Mouse (Mus musculus): ENCODE results near the gene March6.

Gene March6

DNA sequence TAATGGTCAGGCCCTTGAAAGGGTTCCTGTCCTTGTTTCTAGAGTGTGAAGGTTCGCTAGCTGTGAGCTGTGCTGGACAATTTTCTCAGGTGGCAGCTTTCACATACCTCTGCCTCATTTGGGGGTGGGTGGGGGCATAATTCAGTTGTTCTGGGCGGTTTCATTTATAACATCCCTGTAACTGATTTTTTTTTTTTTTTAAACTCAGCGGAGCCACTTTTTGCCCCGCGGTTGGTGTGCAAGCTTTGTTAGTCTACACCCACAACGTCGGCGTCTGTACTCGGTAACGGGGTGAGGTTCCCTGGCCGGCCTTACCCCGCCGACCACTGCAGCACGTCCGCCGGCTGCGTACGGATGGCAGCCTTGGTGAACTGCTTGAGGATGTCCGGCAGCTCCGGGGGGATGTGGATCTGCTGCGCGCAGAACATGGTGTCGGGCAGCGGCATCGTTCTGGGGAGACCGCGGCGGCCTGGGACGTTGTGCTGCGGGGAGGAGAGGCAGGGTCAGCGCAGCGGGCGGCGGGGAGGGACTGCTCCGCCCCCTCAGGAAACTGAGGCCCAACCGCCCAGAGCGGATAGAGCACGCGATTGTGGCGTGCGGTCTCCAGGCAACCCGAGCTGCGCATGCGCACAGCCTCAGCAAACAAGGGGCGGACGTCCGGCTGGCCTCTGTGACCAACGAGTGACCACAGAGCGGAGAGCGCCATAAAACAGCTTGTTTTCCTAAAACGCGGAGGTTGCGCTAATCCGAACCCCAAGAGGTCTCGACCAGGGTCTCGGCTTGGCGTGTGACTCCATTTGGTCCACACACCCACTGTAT lies 77.5 kb downstream of the March6 start, which contains the start of gene Ropn1l:
Gene Ropn1l, minus strand, starts transcription at position 640 of the 819 bp plus-strand sequence.
- peak; percentile 77 to 83 for DNase-seq (ENCODE audit: low spot score in 2 of 2)

DNA sequence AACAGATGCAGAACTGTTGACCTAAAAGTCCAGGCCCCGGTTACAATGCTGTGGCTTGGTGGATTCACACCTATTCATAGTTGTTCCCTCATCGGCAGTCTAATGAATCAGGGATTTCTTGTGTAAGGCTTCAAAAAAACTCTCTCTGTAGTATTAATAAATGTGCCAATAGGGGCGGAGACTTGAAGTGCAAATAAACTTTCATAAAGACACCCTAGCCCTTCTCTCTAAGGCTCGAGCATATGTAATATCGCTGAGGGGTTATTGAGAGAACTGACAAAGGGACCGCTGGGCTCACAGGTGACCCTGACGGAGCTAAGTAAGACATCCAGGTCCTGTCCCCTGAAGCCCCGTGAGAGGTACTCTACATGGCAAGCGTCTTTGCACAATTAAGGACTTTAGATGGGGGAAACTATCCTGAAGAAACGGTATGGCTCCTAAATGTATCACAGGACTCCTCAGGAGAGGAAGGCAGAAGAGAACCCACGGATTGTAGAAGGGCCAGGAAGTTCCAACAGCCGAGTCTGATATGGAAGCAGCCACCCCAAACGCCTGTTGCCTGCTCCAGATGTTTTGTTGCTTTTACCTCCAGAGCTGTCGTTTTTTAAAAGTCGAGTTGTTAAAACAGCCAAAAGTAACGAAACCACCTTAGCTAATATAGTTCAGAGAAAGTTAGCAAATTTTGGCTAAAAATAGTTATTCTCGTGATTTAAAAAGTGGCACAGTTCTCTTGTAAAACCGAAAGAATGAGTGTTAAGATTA lies 78.3 kb downstream of the March6 start:
- DNase-seq (ENCODE audit: low spot score in 2 of 2), result no peak

DNA sequence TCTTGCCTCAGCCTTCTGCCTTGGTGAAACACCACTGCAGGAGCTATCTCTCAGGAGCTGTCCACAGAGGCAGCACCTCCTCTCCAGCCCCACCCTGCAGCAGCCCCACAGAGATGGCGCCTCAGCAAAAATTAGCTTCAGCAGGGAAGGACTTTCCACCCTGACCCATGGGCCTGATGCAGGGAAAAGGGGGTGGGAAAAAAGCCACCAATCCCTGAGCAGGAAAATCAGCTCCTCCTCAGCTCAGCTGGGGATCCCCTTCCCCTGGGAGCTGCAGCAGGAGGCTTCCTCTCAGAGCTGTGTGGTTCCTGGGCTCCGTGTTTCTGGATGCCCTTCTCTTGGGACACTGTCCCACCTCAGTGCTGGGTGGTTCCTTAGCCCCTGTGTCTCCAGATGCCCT lies 81.1 kb downstream of the March6 start:
- no peak for DNase-seq (ENCODE audit: low spot score in 2 of 2)

- peak in 1 of 2 experiments; percentile 41 for DNase-seq (ENCODE audit: low spot score in 2 of 2)
Observed at GRCm38 (mm10) chr15:31447121-31447520, 83.7 kb downstream of the March6 start.

- no peak for DNase-seq (ENCODE audit: low spot score in 2 of 2)
Observed at GRCm38 (mm10) chr15:31442698-31443097, 88.2 kb downstream of the March6 start.

DNA sequence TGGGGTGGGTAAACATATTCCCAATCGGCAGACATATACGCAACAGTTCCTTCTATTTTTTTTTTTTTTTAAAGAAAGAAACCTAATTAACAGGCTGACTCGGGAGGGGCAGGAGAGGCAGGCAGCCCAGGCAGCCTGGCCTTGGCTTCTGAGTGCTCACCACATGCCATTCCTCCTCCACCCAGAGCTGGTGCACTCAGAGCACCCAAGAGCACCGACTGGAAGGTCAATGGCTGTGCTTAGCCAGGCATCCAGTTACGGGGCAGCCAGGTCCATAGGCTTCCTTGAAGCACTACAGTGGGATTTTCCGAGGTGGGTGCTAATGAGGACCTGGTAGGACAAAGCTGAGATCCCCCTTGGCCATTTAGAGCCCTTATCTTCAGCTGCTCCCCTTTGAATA lies 88.9 kb downstream of the March6 start:
- no peak for DNase-seq (ENCODE audit: low spot score in 2 of 2)

GRCm38 (mm10) chr15:31436811-31437210 lies 94.0 kb downstream of the March6 start:
- no peak for DNase-seq (ENCODE audit: low spot score in 2 of 2)

DNA sequence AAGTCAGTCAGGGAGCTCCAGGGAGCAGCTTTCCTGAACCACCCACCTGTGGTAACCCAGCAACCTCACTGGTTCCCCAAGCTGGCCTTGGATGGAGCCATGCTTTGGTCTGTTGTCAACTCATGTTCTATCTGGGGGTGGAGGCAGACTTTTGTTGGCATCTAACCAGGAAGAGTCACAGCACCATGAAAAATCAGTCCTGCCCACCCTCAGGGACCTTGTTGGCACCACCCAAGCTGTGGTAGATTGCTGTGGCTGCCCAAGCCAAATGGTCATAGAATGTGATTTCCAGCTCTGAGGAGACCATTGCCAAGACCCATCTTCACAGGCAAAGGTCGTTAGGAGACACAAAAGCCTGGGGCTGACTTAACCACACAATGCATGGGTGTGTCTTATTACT lies 94.8 kb downstream of the March6 start:
- no peak for DNase-seq (ENCODE audit: low spot score in 2 of 2)

DNA sequence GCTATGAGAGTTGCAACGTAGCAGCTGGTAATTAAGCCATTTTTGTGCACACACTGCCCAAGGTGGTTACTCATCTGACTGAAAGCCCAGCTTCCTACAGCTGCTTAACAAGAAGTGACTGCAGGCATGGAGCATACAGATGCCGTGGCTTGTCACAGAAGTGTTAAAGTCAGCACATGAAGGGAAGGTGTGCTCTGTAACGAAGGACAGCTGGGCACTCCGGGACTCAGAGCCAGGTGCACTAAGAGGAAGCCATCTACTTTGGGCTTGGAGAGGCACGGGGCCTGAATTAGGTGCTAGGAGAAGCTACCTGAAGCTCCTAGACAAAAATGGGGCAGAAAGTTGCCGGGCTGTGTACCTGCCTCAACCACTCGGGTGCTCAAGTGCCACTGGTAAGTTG lies 97.1 kb downstream of the March6 start:
- DNase-seq (ENCODE audit: low spot score in 2 of 2), result no peak

GRCm38 (mm10) chr15:31431847-31432246 lies 99.0 kb downstream of the March6 start:
- no peak for DNase-seq (ENCODE audit: low spot score in 2 of 2)

DNA sequence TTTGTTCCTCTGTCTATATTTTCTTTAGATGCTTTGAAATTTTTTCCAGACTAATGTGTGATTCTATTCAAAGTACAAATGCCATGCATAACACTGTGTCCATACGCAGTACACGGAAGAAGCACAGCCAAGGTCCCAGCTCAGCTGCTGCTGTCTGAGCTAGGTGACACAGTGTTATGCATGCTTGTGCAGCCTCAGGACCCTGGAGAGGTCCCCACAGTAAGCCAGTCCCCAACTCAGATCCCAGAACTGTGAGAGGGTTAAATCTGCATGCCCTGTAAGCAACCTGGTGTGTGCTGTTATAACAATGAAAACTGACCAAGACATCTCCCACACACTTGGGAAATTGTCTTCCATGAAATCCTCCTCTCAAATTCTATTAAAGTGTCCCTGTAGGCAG lies 100.8 kb downstream of the March6 start:
- no peak for DNase-seq (ENCODE audit: low spot score in 2 of 2)

DNA sequence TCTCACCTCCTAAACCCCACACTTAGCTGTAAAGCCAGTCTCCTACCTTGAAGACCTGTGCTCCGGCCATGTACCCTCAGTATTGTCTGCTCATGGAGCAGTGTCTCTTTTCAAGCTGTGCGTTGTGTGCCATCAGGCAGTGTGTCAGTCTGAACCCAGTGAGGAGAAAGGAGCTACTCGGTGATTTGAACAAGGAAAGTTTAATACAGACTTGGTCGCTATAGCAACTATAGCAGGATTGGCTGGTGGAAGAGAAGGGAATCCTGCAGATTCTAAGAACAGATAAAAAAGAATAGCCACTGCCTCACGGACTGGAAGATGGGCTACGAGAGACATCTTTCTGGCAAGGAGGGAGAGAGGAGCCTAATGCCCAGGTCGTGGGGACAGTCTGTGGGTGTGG lies 101.4 kb downstream of the March6 start:
- no peak for DNase-seq (ENCODE audit: low spot score in 2 of 2)

DNA sequence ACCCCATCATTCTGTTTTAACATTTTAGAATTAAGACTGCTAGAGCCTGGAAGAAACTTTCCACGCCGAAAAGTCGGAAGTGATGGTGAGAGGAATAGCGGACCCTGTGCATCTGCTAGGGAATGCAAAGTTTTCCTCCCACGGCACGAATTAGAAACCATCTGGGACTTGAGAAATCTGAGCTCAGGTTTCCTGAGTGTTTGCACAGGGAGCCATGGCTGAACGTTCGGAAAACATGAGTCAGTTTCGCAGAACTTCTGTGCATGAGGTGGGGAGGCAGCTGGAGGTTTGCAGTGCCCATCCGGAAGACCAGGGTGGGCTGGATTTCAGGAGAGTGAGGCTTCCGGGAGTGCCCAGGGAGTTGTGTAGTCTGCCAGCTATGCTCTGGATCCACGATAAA lies 102.3 kb downstream of the March6 start:
- DNase-seq (ENCODE audit: low spot score in 2 of 2), result peak in 1 of 2 experiments; percentile 56

DNA sequence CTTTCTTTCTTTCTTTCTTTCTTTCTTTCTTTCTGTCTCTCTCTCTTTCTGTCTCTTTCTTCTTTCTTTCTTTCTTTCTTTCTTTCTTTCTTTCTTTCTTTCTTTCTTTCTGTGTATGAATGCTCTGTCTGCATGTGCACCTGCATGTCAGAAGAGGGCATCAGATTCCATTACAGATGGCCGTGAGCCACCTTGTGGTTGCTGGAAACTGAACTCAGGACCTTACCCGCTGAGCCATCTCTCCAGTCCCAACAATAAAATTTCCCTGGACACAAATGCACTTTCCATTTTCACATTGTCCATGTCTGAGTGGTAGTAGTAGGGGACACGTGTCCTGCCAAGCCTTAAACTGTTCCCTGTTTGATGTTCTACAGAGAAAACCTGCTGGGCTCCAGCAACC lies 103.5 kb downstream of the March6 start:
- DNase-seq (ENCODE audit: low spot score in 2 of 2), result no peak

DNA sequence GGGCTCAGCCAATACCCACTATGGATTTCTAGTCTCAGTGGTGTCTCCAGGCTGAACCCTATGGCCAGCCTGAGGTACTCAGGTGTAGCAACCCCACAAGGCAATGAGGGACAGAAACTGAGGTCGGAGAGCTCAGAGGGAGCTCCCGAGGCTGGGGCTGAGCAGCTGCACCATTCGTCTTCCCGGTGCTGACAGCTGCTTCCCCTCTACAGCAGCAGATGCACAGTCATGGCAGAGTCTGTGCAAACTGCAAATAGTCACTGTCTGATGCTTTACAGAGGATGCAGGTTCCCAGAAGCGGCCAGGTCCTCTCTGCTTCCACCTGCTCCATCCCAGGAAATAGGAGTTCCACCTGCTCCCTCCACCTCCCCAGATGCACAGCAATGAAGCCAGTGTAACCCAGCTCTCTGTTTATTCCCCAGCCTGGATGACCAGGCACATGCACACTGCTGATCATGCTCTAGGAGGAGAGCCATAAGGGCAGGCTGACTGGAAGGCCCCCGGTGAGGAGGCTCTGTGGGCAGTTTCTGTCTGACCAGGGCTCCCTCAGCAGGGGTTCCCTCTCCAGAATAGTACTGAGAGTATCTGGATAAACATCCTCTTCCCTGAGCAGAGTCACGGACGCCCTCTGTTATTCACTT lies 104.7 kb downstream of the March6 start:
- DNase-seq (ENCODE audit: low spot score in 2 of 2), result no peak

DNA sequence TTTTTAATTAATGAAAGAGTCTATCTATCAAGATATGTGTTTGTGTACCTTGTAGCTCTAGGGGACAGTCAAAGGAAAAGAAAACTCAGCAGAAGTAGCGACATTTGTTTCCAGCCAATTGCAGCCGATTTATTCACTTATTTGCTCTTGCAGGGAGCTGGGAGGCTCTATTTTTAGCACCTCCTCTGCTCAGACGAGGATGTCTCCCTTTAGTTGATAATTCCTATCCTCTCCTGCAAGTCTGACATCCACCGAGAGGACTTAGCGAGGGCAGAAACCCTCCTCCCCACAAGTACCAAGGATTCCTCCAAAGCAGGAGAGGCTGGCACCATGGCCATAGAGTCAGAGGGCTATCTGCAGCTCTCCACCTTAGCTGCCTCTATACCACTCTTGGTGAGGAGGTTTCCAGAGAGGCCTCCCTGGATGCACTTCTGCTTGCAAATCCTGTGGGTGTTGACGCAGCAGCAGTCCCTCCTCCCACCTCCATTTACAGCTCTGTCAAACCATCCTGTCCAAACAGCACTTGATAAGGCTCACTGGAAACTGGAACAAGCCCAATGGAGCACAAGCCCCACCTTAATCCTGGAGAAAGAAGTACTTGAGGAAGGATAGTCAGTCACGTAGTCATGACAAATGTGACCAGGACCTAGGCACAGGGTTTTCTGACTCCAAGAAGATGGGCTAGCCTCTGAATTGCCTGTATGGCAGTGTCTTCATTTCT lies 108.0 kb downstream of the March6 start:
- DNase-seq (ENCODE audit: low spot score in 2 of 2), result no peak

- DNase-seq (ENCODE audit: low spot score in 2 of 2), result no peak
Observed at GRCm38 (mm10) chr15:31419037-31419436, 111.8 kb downstream of the March6 start.

- no peak for DNase-seq (ENCODE audit: low spot score in 2 of 2)
Observed at GRCm38 (mm10) chr15:31418686-31419024, 112.2 kb downstream of the March6 start.

DNA sequence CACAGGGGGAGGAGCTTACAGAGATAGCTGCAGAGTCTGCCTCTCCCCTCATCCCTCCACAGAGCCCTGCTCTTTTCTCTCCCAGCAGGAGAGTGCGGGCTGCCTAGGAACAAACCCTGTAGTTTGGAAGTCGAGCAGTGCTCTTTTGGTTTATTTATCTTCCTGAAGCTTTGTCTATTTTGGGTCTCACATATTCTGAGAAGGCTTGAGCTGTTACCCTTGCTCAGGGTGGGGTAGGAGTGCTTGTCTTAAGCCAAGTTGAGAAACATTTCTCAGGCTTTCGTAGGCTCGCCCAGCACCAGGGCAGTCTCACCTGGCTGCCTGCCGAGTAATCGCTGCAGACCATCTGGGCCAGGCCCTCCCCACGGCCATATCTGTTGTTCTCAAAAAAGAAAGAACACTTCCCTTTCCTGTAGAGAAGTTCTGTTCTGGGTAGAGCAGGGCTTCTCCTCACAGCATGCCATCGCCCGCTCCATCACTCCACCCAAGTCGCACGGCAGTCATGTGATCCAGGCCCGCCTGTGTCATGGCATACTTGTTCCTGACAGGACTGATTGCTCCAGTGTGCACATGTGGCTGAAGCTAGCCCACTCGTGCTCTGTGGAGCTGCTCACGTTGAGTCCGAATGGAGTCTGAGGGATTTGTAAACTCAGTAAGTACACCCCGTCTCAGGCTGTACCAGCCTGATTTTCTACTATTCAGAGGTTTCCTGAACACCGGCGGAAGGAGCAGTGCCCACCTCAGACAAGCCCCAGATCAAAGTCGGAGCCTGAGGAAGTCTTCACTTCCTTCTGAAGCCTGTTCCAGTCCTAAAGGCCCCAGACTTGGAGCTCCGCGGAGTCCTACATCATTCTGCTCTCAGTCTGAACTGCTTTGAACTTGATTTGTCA lies 112.8 kb downstream of the March6 start:
- DNase-seq (ENCODE audit: low spot score in 2 of 2), result peak; percentile 39 to 47

GRCm38 (mm10) chr15:31417409-31417795 lies 113.5 kb downstream of the March6 start:
- DNase-seq (ENCODE audit: low spot score in 2 of 2), result no peak

DNA sequence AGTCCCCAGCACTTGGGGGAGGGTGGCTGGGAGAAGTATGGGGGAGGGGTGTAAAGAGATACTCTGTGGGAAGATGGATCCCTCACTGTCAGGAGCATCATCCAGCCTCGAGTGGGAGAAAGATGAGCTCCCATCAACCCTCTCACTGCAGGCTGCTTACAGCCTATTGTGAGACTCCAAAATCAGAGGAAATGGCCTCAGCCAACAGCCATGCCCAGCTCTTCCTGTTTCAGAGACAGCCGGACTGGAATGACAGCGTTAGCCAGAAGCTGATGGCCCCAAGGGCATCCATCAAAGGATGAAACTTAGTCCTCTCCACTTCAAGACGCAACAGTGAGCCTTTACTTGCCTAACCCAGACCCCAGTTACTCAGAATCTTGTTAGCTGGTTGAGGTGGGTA lies 115.7 kb downstream of the March6 start:
- no peak for DNase-seq (ENCODE audit: low spot score in 2 of 2)
